Mouse (Mus musculus) ES-E14 (cell line): Measurements from ENCODE around the gene Smoc2.

ENCODE experiments used
- MAFK ChIP-seq: IDR thresholded peaks from 2 replicates; pipeline ENCODE4 v1.6.1; 2014; ENCODE audit warnings: mild to moderate bottlenecking, low read depth, low read length, inconsistent platforms; ENCODE audit not compliant: insufficient read depth
- ZNF384 ChIP-seq: IDR thresholded peaks from 2 replicates; pipeline ENCODE4 v1.6.1; 2012; ENCODE audit warnings: low read depth, low read length, inconsistent platforms

- no peak for TF ChIP-seq ZNF384
- TF ChIP-seq MAFK: no peak
These were observed 2.0 kb upstream of the Smoc2 start for GRCm38 (mm10) chr17:14277310-14277709.
